Mouse (Mus musculus) kidney, embryonic 15.5 days (tissue): ENCODE data around the gene Mcee. TPM values are rescaled to one million over a fixed set of nuclear protein-coding genes. Genes with fewer than 3 reads are reported as not detected.

Experiments used
- ATAC-seq: fragments of 200-750 bp; cut with Nextera tagmentation; replicated peaks from 2 replicates; pipeline ENCODE4 v1.8.0; 2017; ENCODE audit warnings: moderate TSS enrichment; ENCODE audit not compliant: low FRiP score
- H3K27ac ChIP-seq: fragments of 300-500 bp; sonication (generic); 2 replicates; pipeline ENCODE4 v1.5.1; 2015; ENCODE audit warnings: mild to moderate bottlenecking, inconsistent platforms
- H3K27me3 ChIP-seq: fragments of 300-500 bp; sonication (generic); 2 replicates; pipeline ENCODE4 v1.6.1; 2015; ENCODE audit warnings: inconsistent platforms
- H3K36me3 ChIP-seq: fragments of 300-500 bp; sonication (generic); 2 replicates; pipeline ENCODE4 v1.6.1; 2015; ENCODE audit warnings: inconsistent platforms
- H3K4me1 ChIP-seq: fragments of 300-500 bp; sonication (generic); 2 replicates; pipeline ENCODE4 v1.6.1; 2015; ENCODE audit warnings: inconsistent platforms
- H3K4me2 ChIP-seq: fragments of 300-500 bp; sonication (generic); 2 replicates; pipeline ENCODE4 v1.6.1; 2015; ENCODE audit warnings: moderate library complexity, mild to moderate bottlenecking, inconsistent platforms
- H3K4me3 ChIP-seq: fragments of 300-500 bp; sonication (generic); replicated peaks from 2 replicates; pipeline ENCODE4 v1.5.1; 2015; ENCODE audit warnings: mild to moderate bottlenecking, inconsistent platforms
- H3K9ac ChIP-seq: fragments of 300-500 bp; sonication (generic); 2 replicates; pipeline ENCODE4 v1.6.1; 2015; ENCODE audit warnings: mild to moderate bottlenecking, inconsistent platforms
- H3K9me3 ChIP-seq: fragments of 300-500 bp; sonication (generic); replicated peaks from 2 replicates; pipeline ENCODE4 v1.6.1; 2016; ENCODE audit warnings: inconsistent platforms
- WGBS: fragments of 180-500 bp; shearing (Covaris S2); methylation state at CpG from one replicate; pipeline ENCODE4 v1.1.7; 2015; ENCODE audit warnings: mixed read lengths; 5-methylcytosine and 5-hydroxymethylcytosine counted together
- polyA plus RNA-seq: library from polyadenylated mRNA; unstranded; fragments of >200 nt; fragmentation: Nextera tagmentation; extraction: Ambion mirVana; gene quantifications from 2 replicates; pipeline ENCODE4 v1.2.1, GENCODE M21; 2015

Gene Mcee
- polyA plus RNA-seq, 1 experiment from 2014 or later = 94.4 TPM

DNA sequence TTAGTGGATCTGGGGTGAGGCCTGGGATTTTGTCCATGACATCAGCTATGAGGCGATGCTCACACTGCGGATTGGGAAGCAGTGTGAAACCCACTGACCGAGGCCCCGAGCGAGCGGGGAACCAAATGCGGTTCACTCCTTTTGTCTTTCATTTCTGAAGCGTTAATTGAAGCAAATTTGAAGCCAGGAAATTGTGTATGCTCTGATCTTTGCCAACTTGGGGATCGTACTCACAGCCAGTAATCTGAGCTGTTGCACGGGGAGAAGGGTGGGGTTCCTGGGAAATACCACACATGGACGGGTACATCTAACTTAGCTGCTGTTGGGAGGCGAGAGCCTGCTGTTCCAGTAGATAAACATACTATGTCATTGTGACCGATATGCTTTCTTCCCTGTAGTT lies 58.2 kb downstream of the Mcee start:
- H3K4me2 ChIP-seq = no peak overlapping the region
- H3K4me1 ChIP-seq = no peaks in the 10 kb centered on the region
- no peaks in the 10 kb centered on the region for H3K27me3 ChIP-seq
- no peaks in the 10 kb centered on the region for H3K36me3 ChIP-seq
- H3K27ac ChIP-seq = no peak overlapping the region
- WGBS = 82% methylated on average over 13 of the region's 13 CpGs
- no peaks in the 10 kb centered on the region for H3K9me3 ChIP-seq
- no peak for ATAC-seq
- no peak overlapping the region for H3K4me3 ChIP-seq
- no peak overlapping the region for H3K9ac ChIP-seq

DNA sequence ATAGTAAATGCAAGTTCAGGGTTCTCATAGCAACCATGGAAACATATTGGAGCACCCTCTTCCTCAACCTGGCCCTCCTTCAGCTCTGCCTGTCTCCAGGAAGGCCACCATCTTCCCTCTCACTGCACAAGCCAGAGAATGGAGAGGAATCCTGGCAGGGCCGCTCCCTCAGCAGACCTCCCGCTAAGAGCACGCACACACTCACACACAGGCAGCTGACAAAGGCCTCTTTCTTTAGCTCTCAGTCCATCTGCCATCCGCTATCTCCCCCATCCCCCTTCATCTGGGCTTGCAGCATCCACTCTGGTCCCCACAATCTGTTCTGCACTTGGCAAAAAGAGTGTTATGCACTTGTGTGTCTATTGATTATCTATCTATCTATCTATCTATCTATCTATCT lies 59.0 kb downstream of the Mcee start:
- no peaks in the 10 kb centered on the region for H3K4me1 ChIP-seq
- no peak overlapping the region for H3K4me3 ChIP-seq
- H3K4me2 ChIP-seq = no peak overlapping the region
- 84% methylated on average over 4 of the region's 4 CpGs for WGBS
- H3K9ac ChIP-seq = no peak overlapping the region
- no peaks in the 10 kb centered on the region for H3K36me3 ChIP-seq
- no peaks in the 10 kb centered on the region for H3K27me3 ChIP-seq
- ATAC-seq = no peak
- H3K9me3 ChIP-seq = no peaks in the 10 kb centered on the region
- H3K27ac ChIP-seq = no peak overlapping the region

DNA sequence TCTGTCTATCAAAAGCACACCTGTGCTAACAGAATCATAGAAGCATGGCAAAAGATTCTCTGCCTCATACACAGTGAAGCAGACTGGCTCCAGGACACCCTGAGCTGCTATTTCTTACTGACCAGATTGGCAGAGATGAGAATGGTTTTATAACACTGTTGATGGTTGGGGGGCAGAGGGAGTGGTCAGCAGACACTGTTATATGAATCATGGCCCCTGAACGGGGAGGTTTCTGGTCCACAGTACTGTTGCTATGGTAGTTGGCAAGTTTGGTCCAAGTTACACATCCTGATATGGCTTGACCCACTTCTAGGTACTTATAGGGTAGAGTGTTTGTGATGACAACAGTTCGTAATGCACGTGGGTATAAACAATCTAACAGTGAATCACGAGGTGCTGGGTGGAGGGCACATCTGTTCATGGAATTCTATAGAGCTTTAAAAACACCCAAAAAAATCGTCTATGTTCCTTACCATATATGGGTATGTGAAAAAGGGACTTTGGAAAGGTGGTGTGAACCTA lies 59.5 kb downstream of the Mcee start:
- 83% methylated on average over 5 of the region's 5 CpGs for WGBS
- H3K9me3 ChIP-seq = no peaks in the 10 kb centered on the region
- no peak overlapping the region for H3K4me2 ChIP-seq
- H3K9ac ChIP-seq = no peak overlapping the region
- H3K4me3 ChIP-seq = no peak overlapping the region
- no peak overlapping the region for H3K27ac ChIP-seq
- ATAC-seq = no peak
- no peaks in the 10 kb centered on the region for H3K27me3 ChIP-seq
- no peaks in the 10 kb centered on the region for H3K4me1 ChIP-seq
- H3K36me3 ChIP-seq = no peaks in the 10 kb centered on the region

DNA sequence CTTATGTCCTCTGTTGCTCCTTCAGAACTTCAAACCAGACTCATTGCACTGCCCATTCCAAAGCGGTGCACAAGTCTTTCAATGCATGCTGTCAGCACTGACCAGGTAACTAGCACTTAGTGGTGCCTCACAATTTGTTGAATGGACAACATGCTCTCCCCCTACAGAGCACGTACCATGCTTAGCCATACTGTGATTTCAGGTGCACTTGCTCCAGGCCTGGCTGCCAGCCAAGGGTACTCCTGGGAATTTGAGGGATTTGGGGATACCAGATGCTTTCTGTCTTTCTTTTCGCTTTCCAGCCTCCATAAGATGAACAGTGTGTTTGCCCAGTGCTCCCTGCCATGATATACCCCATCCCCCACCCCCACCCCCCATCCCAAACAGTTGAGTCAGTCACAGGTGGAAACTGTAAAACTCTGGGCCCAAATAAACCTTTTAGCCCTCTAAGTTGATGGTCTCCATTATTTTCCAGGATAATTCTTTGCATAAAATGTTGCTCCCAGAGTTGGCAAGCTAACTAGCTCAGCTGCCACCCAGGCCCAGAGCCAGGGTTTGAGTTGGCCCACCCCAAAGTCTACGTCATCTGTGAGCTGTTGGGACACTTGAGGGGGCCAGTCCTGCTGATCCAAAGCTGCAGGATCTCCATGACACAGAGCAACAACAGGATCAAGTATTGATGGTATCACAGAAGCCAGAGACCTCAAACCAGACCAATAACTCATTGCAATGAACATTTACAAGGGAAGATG lies 60.2 kb downstream of the Mcee start:
- no peaks in the 10 kb centered on the region for H3K9me3 ChIP-seq
- H3K27ac ChIP-seq = no peak overlapping the region
- ATAC-seq = no peak
- no peak overlapping the region for H3K4me3 ChIP-seq
- no peaks in the 10 kb centered on the region for H3K27me3 ChIP-seq
- no peaks in the 10 kb centered on the region for H3K4me1 ChIP-seq
- H3K36me3 ChIP-seq = no peaks in the 10 kb centered on the region
- H3K4me2 ChIP-seq = no peak overlapping the region
- no peak overlapping the region for H3K9ac ChIP-seq
- WGBS = 72% methylated on average over 4 of the region's 4 CpGs

DNA sequence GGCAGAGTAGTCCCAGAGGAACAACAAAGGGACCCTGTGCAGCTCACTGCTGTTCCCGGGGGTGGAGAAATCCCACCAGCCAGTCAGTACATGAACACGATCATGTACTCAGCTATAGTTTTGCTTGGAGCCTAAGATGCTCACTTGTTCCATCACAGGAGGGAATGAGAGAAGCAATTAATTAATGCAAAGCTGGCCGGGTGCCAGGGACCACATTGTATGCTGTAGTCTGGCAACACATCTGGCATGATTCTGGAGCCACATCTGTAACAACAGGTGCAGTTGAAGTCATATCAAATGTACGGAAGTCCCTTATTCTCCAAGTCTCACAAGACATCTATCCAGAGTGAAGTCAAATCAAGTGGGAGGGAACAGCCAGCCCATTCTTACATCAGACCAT lies 63.8 kb downstream of the Mcee start:
- no peak for ATAC-seq
- no peaks in the 10 kb centered on the region for H3K4me1 ChIP-seq
- no peaks in the 10 kb centered on the region for H3K36me3 ChIP-seq
- WGBS = 83% methylated on average over 4 of the region's 4 CpGs
- H3K4me3 ChIP-seq = no peak overlapping the region
- H3K27me3 ChIP-seq = no peaks in the 10 kb centered on the region
- H3K9ac ChIP-seq = no peak overlapping the region
- H3K4me2 ChIP-seq = no peak overlapping the region
- H3K27ac ChIP-seq = no peak overlapping the region
- no peaks in the 10 kb centered on the region for H3K9me3 ChIP-seq

DNA sequence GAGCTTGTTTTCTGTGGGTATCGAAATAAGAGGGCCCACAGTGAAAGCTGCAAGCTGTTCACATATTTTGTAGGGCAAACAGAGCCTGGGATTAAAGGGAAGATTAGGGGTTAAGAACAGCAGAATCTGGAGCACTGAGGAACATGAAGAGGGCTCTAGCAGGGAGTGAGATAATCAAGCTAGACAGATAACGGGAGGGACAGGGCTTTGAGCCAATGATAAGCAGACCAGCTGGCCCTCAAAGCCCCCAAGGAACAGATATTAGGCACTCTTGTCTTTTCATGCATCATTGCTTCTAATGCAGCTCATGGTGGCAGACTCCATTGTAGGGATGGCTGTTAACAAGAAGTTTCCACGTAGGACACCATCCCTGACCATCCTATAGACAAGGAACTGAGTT lies 64.3 kb downstream of the Mcee start:
- no peak overlapping the region for H3K27ac ChIP-seq
- no peak for ATAC-seq
- 75% methylated on average over 3 of the region's 3 CpGs for WGBS
- no peaks in the 10 kb centered on the region for H3K4me1 ChIP-seq
- no peak overlapping the region for H3K9ac ChIP-seq
- no peak overlapping the region for H3K4me2 ChIP-seq
- no peak overlapping the region for H3K4me3 ChIP-seq
- H3K36me3 ChIP-seq = no peaks in the 10 kb centered on the region
- no peaks in the 10 kb centered on the region for H3K27me3 ChIP-seq
- no peaks in the 10 kb centered on the region for H3K9me3 ChIP-seq

DNA sequence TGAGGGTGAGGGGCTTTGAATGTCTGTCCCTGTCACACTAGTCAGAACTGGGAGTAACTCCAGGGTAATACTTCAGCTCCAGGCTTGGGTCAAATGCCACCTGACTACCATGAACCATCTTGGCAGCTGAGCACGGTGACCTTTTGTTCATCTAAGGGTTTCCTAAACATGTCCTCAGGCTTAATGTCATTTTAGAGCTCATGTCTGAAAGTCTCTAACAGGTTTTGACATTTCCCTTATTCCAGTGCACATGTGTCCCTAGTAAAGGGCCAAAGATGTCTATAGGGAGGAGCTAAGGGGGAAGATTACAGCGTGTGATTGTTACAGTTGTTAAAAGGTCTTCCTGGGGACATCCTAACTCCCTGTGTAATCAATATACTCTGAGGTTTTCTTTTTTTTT lies 65.4 kb downstream of the Mcee start:
- ATAC-seq = no peak
- 81% methylated on average over 2 of the region's 2 CpGs for WGBS
- Histone ChIP-seq H3K27me3 (no peaks in the 10 kb centered on the region), H3K27ac (no peak overlapping the region), H3K36me3 (no peaks in the 10 kb centered on the region), H3K4me1 (no peaks in the 10 kb centered on the region), H3K9ac (no peak overlapping the region), H3K9me3 (no peaks in the 10 kb centered on the region), H3K4me2 (no peak overlapping the region), H3K4me3 (no peak overlapping the region)

Other genes starting within 250 kb of the Mcee start
- gene Trpm1, start 238.8 kb upstream of the Mcee start, polyA plus RNA-seq = not detected in 2 replicates
- 9.1 and 10.2 TPM in 2 replicates for gene Mtmr10, start 105.0 kb upstream of the Mcee start, polyA plus RNA-seq
- gene Fan1, start 18.5 kb upstream of the Mcee start, polyA plus RNA-seq = 6.9 and 8.3 TPM in 2 replicates
- 43.1 and 43.2 TPM in 2 replicates for gene Mphosph10, start 339 bp upstream of the Mcee start, polyA plus RNA-seq
- gene Apba2, start 109.1 kb downstream of the Mcee start, polyA plus RNA-seq = 5.4 and 5.8 TPM in 2 replicates